Mouse (Mus musculus): ENCODE data around the gene Olfr1200.

Olfr1200 gene

GRCm38 (mm10) chr2:88770388-88770787, at the start of gene Olfr1200:
Gene Olfr1200, minus strand, starts transcription at chr2:88770488.
- DNase-seq (ENCODE audit: low read depth), result no peak

DNA sequence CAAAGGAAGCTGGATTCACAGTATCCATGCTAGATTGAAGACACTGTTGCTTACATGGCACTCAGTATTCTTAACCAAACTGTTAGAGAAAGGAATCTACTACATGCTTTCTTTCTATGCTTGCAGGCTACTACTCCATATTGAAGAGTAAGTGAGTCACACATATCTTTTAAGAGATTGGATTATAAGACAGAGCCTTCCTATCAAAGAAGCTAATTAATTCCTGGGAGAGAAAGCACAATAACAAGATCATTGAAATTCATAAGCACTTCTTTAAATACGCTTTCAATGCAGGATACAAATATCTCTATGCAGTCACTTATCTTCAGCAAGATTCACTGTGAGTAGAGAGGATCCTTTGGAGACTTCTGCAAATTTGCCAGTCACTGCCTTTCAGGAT, 43.9 kb upstream of the Olfr1200 start, which contains the start of gene Olfr1202:
TSS of gene Olfr1202 (plus strand) at position 301 of the 400 bp plus-strand sequence.
- DNase-seq (ENCODE audit: low read depth), result no peak

DNA sequence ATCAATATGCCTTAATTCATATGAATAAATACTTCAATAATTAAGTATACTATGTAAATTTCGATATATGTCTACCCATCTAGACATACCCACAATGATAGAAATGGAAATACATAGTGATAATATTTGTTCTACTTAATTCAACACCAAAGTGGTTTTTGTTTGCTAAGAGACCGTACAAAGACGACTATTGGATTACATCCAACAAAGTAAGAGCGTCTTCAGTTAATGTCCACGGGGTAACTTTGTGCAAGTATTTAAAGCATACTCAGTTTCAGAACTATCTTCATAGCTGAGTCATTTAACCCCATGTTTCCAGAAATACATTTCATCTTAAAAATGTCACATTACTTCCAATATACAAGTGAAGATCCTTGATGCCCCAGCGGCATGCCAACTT, 22.4 kb upstream of the Olfr1200 start, which contains the start of gene Olfr1201:
TSS of gene Olfr1201 (plus strand) at position 301 of the 400 bp plus-strand sequence.
- DNase-seq (ENCODE audit: low read depth), result no peak

- DNase-seq (ENCODE audit: low read depth), result no peak
Observed at GRCm38 (mm10) chr2:88760369-88760768, 9.9 kb downstream of the Olfr1200 start, which contains the start of gene Olfr1199. Gene Olfr1199, minus strand, starts transcription at chr2:88760469.

GRCm38 (mm10) chr2:88751270-88751669, 19.0 kb downstream of the Olfr1200 start, which contains the start of gene Olfr1198:
Gene Olfr1198, minus strand, starts transcription at chr2:88751370.
- DNase-seq (ENCODE audit: low read depth), result no peak

DNA sequence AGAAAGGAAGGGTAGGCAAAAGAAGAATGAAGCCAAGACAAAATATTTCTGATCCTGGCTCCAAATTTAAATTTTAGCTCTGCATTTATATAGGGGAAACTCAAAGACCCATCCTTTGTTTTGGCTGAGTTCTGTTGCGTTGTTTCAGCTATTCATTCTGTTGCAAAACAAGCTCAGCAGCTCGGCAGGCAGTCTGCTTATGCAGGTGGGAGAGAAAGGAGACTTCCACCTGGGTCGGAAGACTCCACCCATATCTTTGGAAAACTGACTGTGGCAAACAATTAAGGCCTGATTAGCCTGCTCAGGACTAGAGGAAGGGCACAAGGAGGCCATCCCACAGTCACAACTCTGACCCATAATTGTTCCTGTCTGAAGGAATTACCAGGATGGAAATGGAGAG, 26.9 kb downstream of the Olfr1200 start:
- no peak for DNase-seq (ENCODE audit: low read depth)

DNA sequence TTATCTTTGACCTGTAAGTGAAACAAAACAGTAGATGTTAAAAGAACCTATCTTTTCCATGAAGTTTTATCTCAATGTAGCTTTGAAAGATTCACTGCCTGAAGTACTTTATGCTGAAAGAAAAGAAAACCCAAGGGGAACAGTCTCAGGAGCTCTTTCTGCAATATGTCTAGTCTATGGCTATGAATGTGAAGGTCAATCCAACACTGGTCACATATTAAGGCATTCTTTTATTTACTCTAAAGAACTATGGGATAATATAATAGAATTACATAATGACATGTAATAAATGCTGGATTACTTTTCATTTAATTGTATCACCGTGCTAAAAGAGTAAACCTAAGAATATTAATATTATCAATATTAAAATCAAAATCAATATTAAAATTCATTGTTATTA, 38.0 kb downstream of the Olfr1200 start, which contains the start of gene Olfr1197:
TSS of gene Olfr1197 (minus strand) at position 101 of the 400 bp plus-strand sequence.
- no peak for DNase-seq (ENCODE audit: low read depth)
